Mouse (Mus musculus) central nervous system, embryonic 18 days (tissue): Measurements from ENCODE around the gene Hecw1. TPM values are rescaled to one million over a fixed set of nuclear protein-coding genes. Genes with fewer than 3 reads are reported as not detected.

ENCODE experiments used
- polyA plus RNA-seq: library from polyadenylated mRNA; depleted of rRNA; stranded (reverse); fragments of >200 nt; gene quantifications from 2 replicates; pipeline ENCODE4 v1.2.3, GENCODE M21; 2012; rRNA removed

Gene Hecw1
- polyA plus RNA-seq: 34.9 and 36.8 TPM in 2 replicates

GRCm38 (mm10) chr13:14522906-14523269 is at the start of gene Hecw1:
Gene Hecw1 (minus strand): TSS chr13:14523228.

Other genes with a start within 250 kb of the Hecw1 start
- gene Mrpl32, start 89.9 kb upstream of the Hecw1 start, polyA plus RNA-seq: 33.0 and 37.1 TPM in 2 replicates
- gene Psma2, start 90.0 kb upstream of the Hecw1 start, polyA plus RNA-seq: 91.5 and 97.6 TPM in 2 replicates
- gene AW209491, start 106.9 kb upstream of the Hecw1 start, polyA plus RNA-seq: 17.4 and 19.9 TPM in 2 replicates